Mouse (Mus musculus): ENCODE measurements around the gene Rnf181. TPM values are rescaled to one million over a fixed set of nuclear protein-coding genes. Genes with fewer than 3 reads are reported as not detected.
A peak's percentile ranks its signal among the peaks of the same experiment; 100 is the strongest.

Gene Rnf181
- polyA plus RNA-seq (2015; fragmentation: Nextera tagmentation; extraction: Ambion mirVana), result 122 and 133 TPM in 2 replicates

- ATAC-seq, result no peak
- WGBS, result 79% methylated on average over 4 of the region's 4 CpGs
- H3K9ac ChIP-seq, result no peak within 1 kb of the TSS
These were observed at the start of gene Rnf181 for GRCm38 (mm10) chr6:72366844-72367443. TSS of gene Rnf181 (minus strand) at chr6:72366956.

GRCm38 (mm10) chr6:72415964-72416772, 49.4 kb upstream of the Rnf181 start:
- ATAC-seq, result no peak
- Histone ChIP-seq H3K36me3 (peaks cover 17% of the 10 kb centered on the region), H3K27me3 (replicated peaks) (no peaks in the 10 kb centered on the region), H3K9ac (no peak overlapping the region), H3K9me3 (no peaks in the 10 kb centered on the region), H3K27ac (no peak overlapping the region), H3K4me2 (replicated peaks) (peak overlapping the region; percentile 6; the same call in 1 of the 2 replicates), H3K4me3 (replicated peaks) (no peak overlapping the region), H3K4me1 (replicated peaks) (peaks cover 16% of the 10 kb centered on the region)
- WGBS, result 59% methylated on average over 7 of the region's 7 CpGs

More at GRCm38 (mm10) chr6:72366844-72367443, at the start of gene Rnf181:
- peaks cover 7% of the 10 kb centered on the region for H3K4me1 ChIP-seq (replicated peaks)
- H3K4me2 ChIP-seq (replicated peaks), result no peak within 1 kb of the TSS
- H3K4me3 ChIP-seq (replicated peaks), result no peak within 1 kb of the TSS
- H3K9me3 ChIP-seq, result no peaks in the 10 kb centered on the region
- H3K27me3 ChIP-seq (replicated peaks), result no peaks in the 10 kb centered on the region
- no peaks in the 10 kb centered on the region for H3K36me3 ChIP-seq
- no peak within 1 kb of the TSS for H3K27ac ChIP-seq

- Histone ChIP-seq H3K9me3 (no peaks in the 10 kb centered on the region), H3K27ac (no peak overlapping the region), H3K9ac (peak overlapping the region; percentile 89), H3K36me3 (peaks cover 17% of the 10 kb centered on the region), H3K4me1 (replicated peaks) (peaks cover 12% of the 10 kb centered on the region), H3K4me3 (replicated peaks) (peak overlapping the region; percentile 70), H3K27me3 (replicated peaks) (no peaks in the 10 kb centered on the region), H3K4me2 (replicated peaks) (peak overlapping the region; percentile 65)
- WGBS, result 80% methylated on average over 5 of the region's 5 CpGs
- no peak for ATAC-seq
These were observed 48.4 kb upstream of the Rnf181 start for GRCm38 (mm10) chr6:72415181-72415580.

GRCm38 (mm10) chr6:72414076-72414756, 47.5 kb upstream of the Rnf181 start, which contains the start of gene Ggcx:
TSS of gene Ggcx (plus strand) at chr6:72414308.
- Histone ChIP-seq H3K4me1 (replicated peaks) (peaks cover 12% of the 10 kb centered on the region), H3K9me3 (no peaks in the 10 kb centered on the region), H3K4me3 (replicated peaks) (peak within 1 kb of the TSS; percentile 70), H3K27me3 (replicated peaks) (no peaks in the 10 kb centered on the region), H3K9ac (peak within 1 kb of the TSS; percentile 89), H3K4me2 (replicated peaks) (peak within 1 kb of the TSS; percentile 65), H3K36me3 (peaks cover 15% of the 10 kb centered on the region), H3K27ac (peak within 1 kb of the TSS; percentile 52; the same call in 1 of the 2 replicates)
- WGBS, result under 1% methylated on average over 33 of the region's 33 CpGs
- peak; percentile 96 for ATAC-seq

- Histone ChIP-seq H3K36me3 (no peaks in the 10 kb centered on the region), H3K27me3 (replicated peaks) (no peaks in the 10 kb centered on the region), H3K4me1 (replicated peaks) (peaks cover 5% of the 10 kb centered on the region), H3K27ac (no peak overlapping the region), H3K4me2 (replicated peaks) (no peak overlapping the region), H3K9ac (no peak overlapping the region), H3K4me3 (replicated peaks) (no peak overlapping the region), H3K9me3 (no peaks in the 10 kb centered on the region)
- no peak for ATAC-seq
- 76% methylated on average over 7 of the region's 7 CpGs for WGBS
These were observed 43.8 kb upstream of the Rnf181 start for GRCm38 (mm10) chr6:72410518-72410917.

- Histone ChIP-seq H3K36me3 (no peaks in the 10 kb centered on the region), H3K27ac (no peak overlapping the region), H3K4me3 (replicated peaks) (no peak overlapping the region), H3K27me3 (replicated peaks) (no peaks in the 10 kb centered on the region), H3K9ac (no peak overlapping the region), H3K4me2 (replicated peaks) (no peak overlapping the region), H3K4me1 (replicated peaks) (peaks cover 2% of the 10 kb centered on the region), H3K9me3 (no peaks in the 10 kb centered on the region)
- ATAC-seq, result no peak
- 25% methylated on average over 1 of the region's 1 CpGs for WGBS
These were observed 43.2 kb upstream of the Rnf181 start for GRCm38 (mm10) chr6:72410003-72410402.

- no peaks in the 10 kb centered on the region for H3K36me3 ChIP-seq
- H3K4me3 ChIP-seq (replicated peaks), result no peak overlapping the region
- no peak for ATAC-seq
- no peaks in the 10 kb centered on the region for H3K27me3 ChIP-seq (replicated peaks)
- H3K9ac ChIP-seq, result no peak overlapping the region
- no peak overlapping the region for H3K4me2 ChIP-seq (replicated peaks)
- no peaks in the 10 kb centered on the region for H3K9me3 ChIP-seq
- no peaks in the 10 kb centered on the region for H3K4me1 ChIP-seq (replicated peaks)
- 9% methylated on average over 3 of the region's 3 CpGs for WGBS
- H3K27ac ChIP-seq, result no peak overlapping the region
These were observed 42.8 kb upstream of the Rnf181 start for GRCm38 (mm10) chr6:72409567-72409966.

GRCm38 (mm10) chr6:72407119-72407518, 40.4 kb upstream of the Rnf181 start:
- no peak overlapping the region for H3K4me3 ChIP-seq (replicated peaks)
- 3% methylated on average over 5 of the region's 5 CpGs for WGBS

GRCm38 (mm10) chr6:72405356-72405755, 38.6 kb upstream of the Rnf181 start:
- Histone ChIP-seq H3K4me1 (replicated peaks) (no peaks in the 10 kb centered on the region), H3K27ac (no peak overlapping the region), H3K4me3 (replicated peaks) (no peak overlapping the region), H3K4me2 (replicated peaks) (no peak overlapping the region), H3K27me3 (replicated peaks) (no peaks in the 10 kb centered on the region), H3K36me3 (no peaks in the 10 kb centered on the region), H3K9ac (no peak overlapping the region), H3K9me3 (no peaks in the 10 kb centered on the region)
- WGBS, result 74% methylated on average over 7 of the region's 7 CpGs
- ATAC-seq, result no peak

More at GRCm38 (mm10) chr6:72407119-72407518, 40.4 kb upstream of the Rnf181 start:
- H3K9me3 ChIP-seq, result no peaks in the 10 kb centered on the region
- no peak overlapping the region for H3K4me2 ChIP-seq (replicated peaks)
- peak; percentile 76 for ATAC-seq
- H3K9ac ChIP-seq, result no peak overlapping the region
- no peak overlapping the region for H3K27ac ChIP-seq
- H3K27me3 ChIP-seq (replicated peaks), result no peaks in the 10 kb centered on the region
- H3K36me3 ChIP-seq, result no peaks in the 10 kb centered on the region
- no peaks in the 10 kb centered on the region for H3K4me1 ChIP-seq (replicated peaks)

GRCm38 (mm10) chr6:72401875-72402274, 35.1 kb upstream of the Rnf181 start:
- 28% methylated on average over 7 of the region's 7 CpGs for WGBS
- peak; percentile 64; the same call in 1 of the 2 replicates for ATAC-seq
- H3K36me3 ChIP-seq, result no peaks in the 10 kb centered on the region
- no peak overlapping the region for H3K4me2 ChIP-seq (replicated peaks)
- no peak overlapping the region for H3K27ac ChIP-seq
- no peaks in the 10 kb centered on the region for H3K4me1 ChIP-seq (replicated peaks)
- no peak overlapping the region for H3K4me3 ChIP-seq (replicated peaks)
- H3K27me3 ChIP-seq (replicated peaks), result no peaks in the 10 kb centered on the region
- no peak overlapping the region for H3K9ac ChIP-seq
- no peaks in the 10 kb centered on the region for H3K9me3 ChIP-seq

- Histone ChIP-seq H3K4me1 (replicated peaks) (no peaks in the 10 kb centered on the region), H3K27me3 (replicated peaks) (no peaks in the 10 kb centered on the region), H3K9me3 (no peaks in the 10 kb centered on the region), H3K4me2 (replicated peaks) (no peak overlapping the region), H3K9ac (no peak overlapping the region), H3K36me3 (no peaks in the 10 kb centered on the region), H3K4me3 (replicated peaks) (no peak overlapping the region), H3K27ac (no peak overlapping the region)
- WGBS, result 61% methylated on average over 2 of the region's 2 CpGs
- no peak for ATAC-seq
These were observed 33.2 kb upstream of the Rnf181 start for GRCm38 (mm10) chr6:72399967-72400366.

- no peaks in the 10 kb centered on the region for H3K36me3 ChIP-seq
- 73% methylated on average over 10 of the region's 10 CpGs for WGBS
- no peak overlapping the region for H3K4me2 ChIP-seq (replicated peaks)
- no peak for ATAC-seq
- no peak overlapping the region for H3K4me3 ChIP-seq (replicated peaks)
- no peak overlapping the region for H3K27ac ChIP-seq
- no peaks in the 10 kb centered on the region for H3K27me3 ChIP-seq (replicated peaks)
- no peak overlapping the region for H3K9ac ChIP-seq
- H3K4me1 ChIP-seq (replicated peaks), result no peaks in the 10 kb centered on the region
- H3K9me3 ChIP-seq, result no peaks in the 10 kb centered on the region
These were observed 30.1 kb upstream of the Rnf181 start for GRCm38 (mm10) chr6:72396837-72397251.
